Mouse (Mus musculus): ENCODE measurements around the gene Gfm2.

GRCm38 (mm10) chr13:97206046-97206445, 68.3 kb downstream of the Gfm2 start:
- TF ChIP-seq POLR2A (IDR thresholded peaks at IDR 0.05; ENCODE audit: low read depth, low read length) (no peak), CTCF (IDR thresholded peaks at IDR 0.05; ENCODE audit: extremely low read depth, insufficient read length, insufficient replicate concordance, low read depth, low read length) (no peak)

Data from small intestine, adult 2 months (tissue).